Mouse (Mus musculus) limb, embryonic 14.5 days (tissue): Measurements from ENCODE around the gene Ccdc50. TPM values are rescaled to one million over a fixed set of nuclear protein-coding genes. Genes with fewer than 3 reads are reported as not detected.

Source experiments
- ATAC-seq: fragments of 200-750 bp; cut with Nextera tagmentation; 2 replicates; pipeline ENCODE4 v1.8.0; 2017; ENCODE audit warnings: low read depth, moderate number of reproducible peaks, moderate TSS enrichment; ENCODE audit not compliant: low FRiP score
- DNase-seq: peaks from one replicate; pipeline ENCODE4 v3.0.0-alpha.2; 2015; ENCODE audit warnings: low spot score
- H3K27ac ChIP-seq: fragments of 300-500 bp; sonication (generic); replicated peaks from 2 replicates; pipeline ENCODE4 v1.5.1; 2014; ENCODE audit warnings: low read depth, mild to moderate bottlenecking, low read length, moderate library complexity, mixed read lengths
- H3K27me3 ChIP-seq: fragments of 300-500 bp; sonication (generic); 2 replicates; pipeline ENCODE4 v1.6.1; 2014; ENCODE audit warnings: low read length, mixed read lengths; ENCODE audit not compliant: control insufficient read depth, insufficient read depth
- H3K36me3 ChIP-seq: fragments of 300-500 bp; sonication (generic); 2 replicates; pipeline ENCODE4 v1.6.1; 2014; ENCODE audit warnings: mild to moderate bottlenecking, low read length, moderate library complexity, mixed read lengths; ENCODE audit not compliant: control insufficient read depth, insufficient read depth
- H3K4me1 ChIP-seq: fragments of 300-500 bp; sonication (generic); 2 replicates; pipeline ENCODE4 v1.6.1; 2014; ENCODE audit warnings: antibody characterized with exemption, low read length, mixed read lengths; ENCODE audit not compliant: control insufficient read depth, insufficient read depth
- H3K4me2 ChIP-seq: fragments of 300-500 bp; sonication (generic); replicated peaks from 2 replicates; pipeline ENCODE4 v1.6.1; 2014; ENCODE audit warnings: low read depth, mild to moderate bottlenecking, low read length, moderate library complexity; ENCODE audit not compliant: severe bottlenecking
- H3K4me3 ChIP-seq: fragments of 300-500 bp; sonication (generic); replicated peaks from 2 replicates; pipeline ENCODE4 v1.5.1; 2014; ENCODE audit warnings: low read length
- H3K9ac ChIP-seq: fragments of 300-500 bp; sonication (generic); 2 replicates; pipeline ENCODE4 v1.6.1; 2014; ENCODE audit warnings: mild to moderate bottlenecking, low read depth, low read length, moderate library complexity; ENCODE audit not compliant: severe bottlenecking
- H3K9me3 ChIP-seq: fragments of 300-500 bp; sonication (generic); 2 replicates; pipeline ENCODE4 v1.6.1; 2016; ENCODE audit warnings: low read length; ENCODE audit not compliant: control insufficient read depth
- POLR2A ChIP-seq: fragments of 200-500 bp; IDR thresholded peaks from 2 replicates; pipeline ENCODE4 v1.8.0; 2012; ENCODE audit warnings: inconsistent platforms, mild to moderate bottlenecking, moderate library complexity, borderline replicate concordance; ENCODE audit not compliant: insufficient read depth, insufficient read length; ENCODE audit errors: extremely low read depth
- WGBS: fragments of 180-500 bp; shearing (Covaris S2); extraction: QIAGEN DNeasy Blood & Tissue Kit; methylation state at CpG from one replicate; pipeline ENCODE4 v1.1.7; 2014; 5-methylcytosine and 5-hydroxymethylcytosine counted together
- polyA plus RNA-seq, 2 experiments: library from polyadenylated mRNA; depleted of rRNA in 1 of 2; stranded (reverse) in 1 of 2; unstranded in 1 of 2; fragments of >200 nt; fragmentation: Nextera tagmentation in 1 of 2; extraction: Ambion mirVana in 1 of 2; gene quantifications; 2 replicates each; pipeline versions ENCODE4 v1.2.1 to v1.2.3; 2012 to 2014

Ccdc50 gene
- polyA plus RNA-seq, 2 experiments, result 39.4 to 50.5 TPM

DNA sequence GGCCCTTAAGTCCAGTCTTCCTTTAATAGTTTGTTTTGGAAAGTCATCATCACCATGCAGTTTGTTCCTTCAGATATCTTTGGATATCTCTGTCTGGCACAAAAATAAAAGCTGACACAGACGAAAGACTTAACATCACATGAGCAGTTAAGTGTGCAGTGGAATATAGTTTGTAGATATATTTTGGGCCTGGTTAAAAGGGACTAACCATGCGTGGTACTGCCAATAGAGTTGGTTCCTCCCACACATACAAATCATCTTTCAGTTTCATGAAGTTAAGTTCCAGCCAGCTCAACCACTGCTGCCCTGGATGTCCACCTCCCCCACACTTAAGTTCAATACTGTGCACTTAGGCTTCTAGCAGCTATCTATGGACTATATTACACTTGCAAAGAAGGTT lies 34.2 kb upstream of the Ccdc50 start:
- DNase-seq, result no peak
- no peaks in the 10 kb centered on the region for H3K36me3 ChIP-seq
- H3K27ac ChIP-seq, result no peak overlapping the region
- no peaks in the 10 kb centered on the region for H3K9me3 ChIP-seq
- no peak overlapping the region for H3K4me2 ChIP-seq
- WGBS, result 74% methylated on average over 2 of the region's 2 CpGs
- H3K9ac ChIP-seq, result no peak overlapping the region
- no peaks in the 10 kb centered on the region for H3K27me3 ChIP-seq
- no peak for ATAC-seq
- no peaks in the 10 kb centered on the region for H3K4me1 ChIP-seq
- no peak for TF ChIP-seq POLR2A
- no peak overlapping the region for H3K4me3 ChIP-seq

DNA sequence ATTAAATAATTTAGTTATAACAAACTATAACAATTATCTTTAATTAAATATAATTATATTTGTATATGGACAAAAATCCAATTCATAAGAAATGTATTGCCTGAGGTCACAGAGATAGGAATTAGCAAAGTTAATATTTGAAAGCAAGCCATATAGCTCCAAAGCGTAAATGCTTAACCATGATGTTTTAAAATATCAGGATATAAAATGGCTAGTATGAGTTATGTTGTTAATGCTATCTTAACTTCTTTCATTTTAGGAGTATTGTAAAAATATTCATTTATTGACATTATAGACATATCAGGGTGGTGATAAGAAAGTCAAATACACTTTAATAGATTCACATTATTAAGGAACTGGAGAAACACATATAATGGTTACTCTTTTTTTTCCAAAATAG lies 28.6 kb upstream of the Ccdc50 start:
- Histone ChIP-seq H3K4me1 (no peaks in the 10 kb centered on the region), H3K27ac (no peak overlapping the region)

DNA sequence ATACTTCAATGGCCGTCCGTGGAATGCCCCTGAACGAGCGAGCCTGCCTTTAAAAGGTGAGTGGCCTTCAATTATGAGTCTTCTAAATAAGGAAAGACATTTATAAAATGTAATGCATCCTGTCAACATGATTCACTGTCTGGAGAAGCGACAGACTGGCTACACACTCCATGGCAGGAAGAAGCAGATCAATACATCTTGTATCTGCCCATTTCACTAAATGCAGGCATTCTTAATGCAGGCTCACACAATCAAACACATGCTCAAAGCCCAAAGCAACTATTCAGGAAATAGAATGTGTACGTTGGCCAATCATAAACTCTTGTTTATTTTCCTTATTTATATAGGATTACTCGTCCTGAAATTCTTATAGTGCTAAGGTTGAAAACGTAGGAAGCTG lies 18.5 kb upstream of the Ccdc50 start, which contains the start of gene Uts2b:
TSS of gene Uts2b (minus strand) at position 49 of the 400 bp plus-strand sequence.
- DNase-seq, result no peak
- Histone ChIP-seq H3K4me2 (no peak within 1 kb of the TSS), H3K36me3 (no peaks in the 10 kb centered on the region), H3K4me1 (no peaks in the 10 kb centered on the region), H3K9ac (no peak within 1 kb of the TSS), H3K27ac (no peak within 1 kb of the TSS), H3K9me3 (no peaks in the 10 kb centered on the region), H3K4me3 (no peak within 1 kb of the TSS), H3K27me3 (no peaks in the 10 kb centered on the region)
- 26% methylated on average over 8 of the region's 8 CpGs for WGBS
- no peak for ATAC-seq
- no peak for TF ChIP-seq POLR2A

More for the DNA sequence above, 28.6 kb upstream of the Ccdc50 start:
- no peak overlapping the region for H3K4me2 ChIP-seq
- no peaks in the 10 kb centered on the region for H3K36me3 ChIP-seq
- H3K9me3 ChIP-seq, result no peaks in the 10 kb centered on the region
- no peak for TF ChIP-seq POLR2A
- DNase-seq, result no peak
- no peak overlapping the region for H3K9ac ChIP-seq
- 95% methylated on average over 1 of the region's 1 CpGs for WGBS
- ATAC-seq, result no peak
- H3K4me3 ChIP-seq, result no peak overlapping the region
- no peaks in the 10 kb centered on the region for H3K27me3 ChIP-seq

DNA sequence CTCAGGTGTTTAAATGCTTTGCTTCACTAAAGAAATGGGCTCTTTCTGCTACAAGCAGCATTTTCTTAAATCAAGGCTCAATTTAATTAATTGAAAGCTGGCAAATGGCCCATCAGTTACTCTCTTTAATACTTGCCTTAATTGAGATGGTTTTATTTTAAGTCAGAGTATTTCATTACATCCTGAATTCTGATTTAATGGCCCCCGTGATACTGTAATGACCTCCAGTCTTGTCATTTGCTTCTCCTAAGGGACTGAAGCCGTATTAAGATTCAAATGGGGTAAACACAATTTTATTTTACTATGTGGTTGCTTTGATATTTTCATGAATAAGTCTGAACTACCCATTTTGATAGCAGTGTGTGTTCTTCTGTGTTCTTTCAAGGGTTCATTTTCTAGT lies 18.0 kb upstream of the Ccdc50 start:
- Histone ChIP-seq H3K27ac (no peak overlapping the region), H3K4me3 (no peak overlapping the region), H3K4me1 (no peaks in the 10 kb centered on the region), H3K4me2 (no peak overlapping the region), H3K9ac (no peak overlapping the region), H3K9me3 (no peaks in the 10 kb centered on the region), H3K27me3 (no peaks in the 10 kb centered on the region), H3K36me3 (no peaks in the 10 kb centered on the region)
- DNase-seq (no peak), ATAC-seq (no peak)
- TF ChIP-seq POLR2A, result no peak
- WGBS, result 30% methylated on average over 2 of the region's 2 CpGs

DNA sequence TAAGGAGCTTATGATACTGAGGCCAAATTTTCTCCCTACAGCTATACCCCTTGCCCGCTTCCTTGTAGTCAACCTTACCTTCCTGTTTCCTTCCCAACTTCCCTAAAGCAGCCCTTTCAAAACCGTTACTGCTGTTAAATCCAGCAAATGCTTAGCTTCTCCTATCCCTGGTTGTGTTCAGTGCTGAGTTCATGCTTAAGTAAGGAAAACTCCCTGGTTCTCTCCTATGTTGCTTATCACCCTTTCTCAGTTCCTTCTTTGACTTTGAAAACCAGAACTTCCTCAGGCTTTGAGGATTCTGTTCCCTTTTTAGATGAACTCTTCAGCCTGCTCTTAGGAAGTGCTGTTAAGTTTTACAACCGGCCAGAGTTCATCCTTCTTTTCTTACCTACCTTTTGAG lies 14.5 kb upstream of the Ccdc50 start:
- ATAC-seq, result no peak
- no peak overlapping the region for H3K9ac ChIP-seq
- H3K27ac ChIP-seq, result no peak overlapping the region
- H3K36me3 ChIP-seq, result no peaks in the 10 kb centered on the region
- no peak for TF ChIP-seq POLR2A
- WGBS, result 68% methylated on average over 3 of the region's 3 CpGs
- no peaks in the 10 kb centered on the region for H3K9me3 ChIP-seq
- DNase-seq, result no peak
- H3K4me3 ChIP-seq, result no peak overlapping the region
- H3K4me2 ChIP-seq, result no peak overlapping the region
- no peaks in the 10 kb centered on the region for H3K27me3 ChIP-seq
- H3K4me1 ChIP-seq, result no peaks in the 10 kb centered on the region

DNA sequence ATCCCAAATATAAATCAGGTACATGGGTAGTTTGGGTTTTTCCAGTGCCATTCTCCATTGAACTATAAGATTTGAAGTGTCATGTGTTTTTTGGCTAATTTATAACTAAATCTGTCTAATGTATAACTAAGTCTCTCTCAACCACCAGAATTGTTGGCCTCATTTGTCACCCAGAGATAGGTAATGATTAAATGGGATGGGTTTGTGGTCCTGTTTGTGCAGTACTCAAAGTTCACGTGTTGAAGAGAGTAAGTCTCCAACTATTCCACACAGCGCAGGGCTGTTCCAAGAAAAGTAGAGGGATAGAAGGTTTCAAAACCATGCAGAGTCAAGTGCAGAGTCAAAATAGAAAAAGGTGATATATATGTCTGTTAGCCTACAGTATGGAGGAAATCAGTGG lies 13.4 kb upstream of the Ccdc50 start:
- Histone ChIP-seq H3K9ac (no peak overlapping the region), H3K4me2 (no peak overlapping the region), H3K9me3 (no peaks in the 10 kb centered on the region), H3K27ac (no peak overlapping the region), H3K4me3 (no peak overlapping the region), H3K27me3 (no peaks in the 10 kb centered on the region), H3K4me1 (no peaks in the 10 kb centered on the region), H3K36me3 (no peaks in the 10 kb centered on the region)
- ATAC-seq (no peak), DNase-seq (no peak)
- WGBS, result 92% methylated on average over 2 of the region's 2 CpGs
- no peak for TF ChIP-seq POLR2A
